Mouse (Mus musculus) myocyte (in vitro differentiated cells): ENCODE measurements at regions not wholly inside any gene's neighbourhood (a gene's known extent, or its start where the extent isn't known, plus 50 kb on each side); places are given as distances from the start of the nearest gene placed in this dataset.

Experiments
- CEBPB ChIP-seq: IDR thresholded peaks from 2 replicates; pipeline ENCODE4 v1.6.1; 2011; ENCODE audit warnings: mild to moderate bottlenecking, moderate library complexity; ENCODE audit not compliant: poor library complexity, insufficient read depth, severe bottlenecking
- MAX ChIP-seq: IDR thresholded peaks from one replicate; pipeline ENCODE4 v1.6.1; 2011; ENCODE audit warnings: low read depth, mild to moderate bottlenecking, control low read depth
- MYOD1 ChIP-seq, 3 experiments: IDR thresholded peaks; one replicate each; pipeline ENCODE4 v1.6.1; 2011; ENCODE audit warnings: control low read depth in 2 of 3, low read depth in 2 of 3, mild to moderate bottlenecking in 2 of 3, moderate library complexity in 1 of 3; ENCODE audit not compliant: insufficient read length in 2 of 3, control insufficient read depth in 1 of 3
- POLR2A ChIP-seq: IDR thresholded peaks from one replicate; pipeline ENCODE4 v1.6.1; 2011; ENCODE audit warnings: low read depth, mild to moderate bottlenecking, control low read depth, moderate library complexity; ENCODE audit not compliant: insufficient read length
- POLR2AphosphoS2 ChIP-seq: IDR thresholded peaks from one replicate; pipeline ENCODE4 v1.6.1; 2011; ENCODE audit warnings: low read depth, control low read depth; ENCODE audit not compliant: insufficient read length
- REST ChIP-seq: IDR thresholded peaks from one replicate; pipeline ENCODE4 v1.6.1; 2011; ENCODE audit warnings: mild to moderate bottlenecking, control low read depth, moderate library complexity; ENCODE audit not compliant: insufficient read depth, insufficient read length
- SRF ChIP-seq: IDR thresholded peaks from one replicate; pipeline ENCODE4 v1.6.1; 2011; ENCODE audit warnings: low read depth; ENCODE audit not compliant: control insufficient read depth, insufficient read length
- TCF12 ChIP-seq: IDR thresholded peaks from one replicate; pipeline ENCODE4 v1.6.1; 2011; ENCODE audit warnings: mild to moderate bottlenecking, control low read depth; ENCODE audit not compliant: poor library complexity, insufficient read depth, severe bottlenecking
- USF1 ChIP-seq: IDR thresholded peaks from one replicate; pipeline ENCODE4 v1.6.1; 2011; ENCODE audit warnings: low read depth, mild to moderate bottlenecking, control low read depth, moderate library complexity

- TF ChIP-seq POLR2AphosphoS2 (no peak), USF1 (no peak), SRF (no peak), POLR2A (no peak), MAX (no peak), CEBPB (no peak), TCF12 (no peak), REST (no peak), MYOD1 (IDR thresholded peaks at IDR 0.05; ENCODE audit: control insufficient read depth in 1 of 3, insufficient read length in 2 of 3, low read depth in 2 of 3) (no peak)
These were observed 169.8 kb upstream of the Arrdc4 start for GRCm38 (mm10) chr7:68918632-68919435.
